Mouse (Mus musculus): ENCODE data around the gene Myof. TPM values are rescaled to one million over a fixed set of nuclear protein-coding genes. Genes with fewer than 3 reads are reported as not detected.

The Myof gene
- total and polyA plus RNA-seq, 3 experiments = 0.30 to 4.1 (median 0.59) TPM

- Histone ChIP-seq H3K9ac (ENCODE audit: insufficient read depth, low read depth) (no peak overlapping the region), H3K4me1 (ENCODE audit: control insufficient read depth in 1 of 2, insufficient read depth in 2 of 2) (peaks cover 0 to 5% of the 10 kb centered on the region in 2 experiments; a peak in 2 of 4 replicates), H3K36me3 (replicated peaks in 1 of 2; ENCODE audit: control insufficient read depth in 1 of 2, insufficient read depth in 1 of 2, low read length in 1 of 2) (peaks cover 0 to 4% of the 10 kb centered on the region in 2 experiments), H3K27ac (ENCODE audit: insufficient read depth, low read depth) (no peak overlapping the region), H3K4me2 (ENCODE audit: insufficient read depth, low read depth, poor library complexity, severe bottlenecking) (no peak overlapping the region), H3K79me2 (replicated peaks; ENCODE audit: control insufficient read depth, extremely low read depth, insufficient read depth, poor library complexity, severe bottlenecking) (no peaks in the 10 kb centered on the region), H3K27me3 (replicated peaks) (no peaks in the 10 kb centered on the region), H3K9me3 (replicated peaks; ENCODE audit: low read length) (no peaks in the 10 kb centered on the region), H3K4me3 (replicated peaks in 1 of 3; ENCODE audit: low read depth in 2 of 3, low read length in 2 of 3, poor library complexity in 1 of 3) (no peak overlapping the region)
- TF ChIP-seq ZMIZ1 (IDR thresholded peaks at IDR 0.05; ENCODE audit: low read depth, low read length) = no peak
- TF ChIP-seq NELFE (IDR thresholded peaks at IDR 0.05; ENCODE audit: low read depth, low read length) = no peak
- peak; percentile 86 for TF ChIP-seq ZNF384 (IDR thresholded peaks at IDR 0.05; ENCODE audit: low read depth, low read length)
- no peak for TF ChIP-seq GABPA (IDR thresholded peaks at IDR 0.05; ENCODE audit: insufficient replicate concordance, low read depth, low read length)
- peak; percentile 66 for TF ChIP-seq SMC3 (IDR thresholded peaks at IDR 0.05; ENCODE audit: low read depth, low read length)
- no peak for TF ChIP-seq USF1 (IDR thresholded peaks at IDR 0.05; ENCODE audit: low read depth, low read length)
- TF ChIP-seq ELF1 (IDR thresholded peaks at IDR 0.05; ENCODE audit: low read depth, low read length) = no peak
- TF ChIP-seq USF2 (conservative IDR thresholded peaks at IDR 0.05; ENCODE audit: low read depth, low read length) = no peak
- no peak for TF ChIP-seq MAX (IDR thresholded peaks at IDR 0.05; ENCODE audit: low read length)
- TF ChIP-seq BHLHE40 (IDR thresholded peaks at IDR 0.05; ENCODE audit: low read depth, low read length) = no peak
- TF ChIP-seq RAD21 (IDR thresholded peaks at IDR 0.05; ENCODE audit: low read depth, low read length) = peak; percentile 86
- peak in 1 of 2 experiments; percentile 78; a peak in 2 of 4 replicates for TF ChIP-seq CTCF (conservative IDR thresholded peaks at IDR 0.05 in 1 of 2, IDR thresholded peaks at IDR 0.05 in 1 of 2; ENCODE audit: low read depth in 2 of 2, low read length in 2 of 2)
- no peak for TF ChIP-seq MYC (IDR thresholded peaks at IDR 0.05; ENCODE audit: low read depth, low read length)
- in situ Hi-C loops (cut with MboI; ENCODE audit: low pct_ligation_motif_present, low pct_unique_long_range_greater_than_20kb, low sequenced_read_pairs) = no loop called here
- dilution Hi-C loops (cut with MboI; ENCODE audit: extremely low pct_ligation_motif_present, extremely low pct_unique_long_range_greater_than_20kb, low sequenced_read_pairs) = no loop called here
- DNase-seq (ENCODE audit: extremely low read depth) = no peak
These were observed 106.3 kb downstream of the Myof start for GRCm38 (mm10) chr19:37937092-37937491.

- in situ Hi-C loops (cut with MboI; ENCODE audit: low pct_ligation_motif_present, low pct_unique_long_range_greater_than_20kb, low sequenced_read_pairs) = no loop called here
These were observed 108.7 kb downstream of the Myof start for GRCm38 (mm10) chr19:37934640-37935039.

More at GRCm38 (mm10) chr19:37934640-37935039, 108.7 kb downstream of the Myof start:
- Histone ChIP-seq H3K4me3 (replicated peaks in 1 of 3; ENCODE audit: low read depth in 2 of 3, low read length in 2 of 3, poor library complexity in 1 of 3) (no peak overlapping the region), H3K79me2 (replicated peaks; ENCODE audit: control insufficient read depth, extremely low read depth, insufficient read depth, poor library complexity, severe bottlenecking) (no peaks in the 10 kb centered on the region), H3K27ac (ENCODE audit: insufficient read depth, low read depth) (no peak overlapping the region), H3K27me3 (replicated peaks) (no peaks in the 10 kb centered on the region), H3K9ac (ENCODE audit: insufficient read depth, low read depth) (no peak overlapping the region), H3K4me2 (ENCODE audit: insufficient read depth, low read depth, poor library complexity, severe bottlenecking) (no peak overlapping the region), H3K9me3 (replicated peaks; ENCODE audit: low read length) (no peaks in the 10 kb centered on the region), H3K36me3 (replicated peaks in 1 of 2; ENCODE audit: control insufficient read depth in 1 of 2, insufficient read depth in 1 of 2, low read length in 1 of 2) (peaks cover 0 to 4% of the 10 kb centered on the region in 2 experiments), H3K4me1 (ENCODE audit: control insufficient read depth in 1 of 2, insufficient read depth in 2 of 2) (peaks cover 0 to 5% of the 10 kb centered on the region in 2 experiments; a peak in 2 of 4 replicates)
- no peak for TF ChIP-seq TCF12 (IDR thresholded peaks at IDR 0.05; ENCODE audit: low read depth, low read length)
- no peak for TF ChIP-seq MAX (IDR thresholded peaks at IDR 0.05; ENCODE audit: low read length)
- no peak for TF ChIP-seq IRF4 (IDR thresholded peaks at IDR 0.05; ENCODE audit: low read depth, low read length)
- TF ChIP-seq NRF1 (IDR thresholded peaks at IDR 0.05; ENCODE audit: low read depth, low read length) = no peak
- no peak for TF ChIP-seq E2F4 (IDR thresholded peaks at IDR 0.05; ENCODE audit: insufficient replicate concordance, low read depth, low read length)
- no peak for DNase-seq (ENCODE audit: extremely low read depth)
- dilution Hi-C loops (cut with MboI; ENCODE audit: extremely low pct_ligation_motif_present, extremely low pct_unique_long_range_greater_than_20kb, low sequenced_read_pairs) = no loop called here

All from CH12.LX (cell line).